ENCODE assay signal across 27 mouse cellular contexts in genomic region chr5:66384114-66384513, GRCm38 (mm10).
DNase-seq lines count a peak whose midpoint lies in the region; ATAC-seq and TF ChIP-seq lines count a peak whose summit lies in the region.
"Had no signal": no experiment of that assay in that cellular context is flagged by ENCODE, and none has a peak within 500 bp of the region (broad histone marks: within the 10 kb centered on the region; RNA-seq: fewer than 3 reads in every experiment).

No protein-coding gene starts in this region.

- H3ac ChIP-seq in myocyte (ENCODE audit: control insufficient read depth, insufficient read length) = no peak overlapping the region

- no peaks in the 10 kb centered on the region for H3K9me3 ChIP-seq in hindbrain, postnatal 0 days (ENCODE audit: low read length)
- no peaks in the 10 kb centered on the region for H3K9me3 ChIP-seq in hindbrain, embryonic 12.5 days (replicated peaks)
- H3K9me3 ChIP-seq in lung, embryonic 15.5 days = no peaks in the 10 kb centered on the region
- no peaks in the 10 kb centered on the region for H3K9me3 ChIP-seq in limb, embryonic 13.5 days
- no peaks in the 10 kb centered on the region for H3K9me3 ChIP-seq in liver, embryonic 11.5 days (ENCODE audit: control insufficient read depth, low read length)
- H3K9me3 ChIP-seq: forebrain, embryonic 10.5 days; forebrain, embryonic 15.5 days; liver, embryonic 12.5 days; neural tube, embryonic 12.5 days; stomach, embryonic 15.5 days had no signal

- no peak for DNase-seq in hindbrain, postnatal 0 days (ENCODE audit: low spot score)
- DNase-seq in lung, adult 2 months = no peak
- no peak for DNase-seq in thymus, adult 18-20 months
- DNase-seq in liver, embryonic 11.5 days (ENCODE audit: low spot score) = no peak
- DNase-seq: adrenal gland, adult 8-10 months; B cell, adult 2 months; gastrocnemius, postnatal 25 days; heart, postnatal 4 days; kidney, adult 2 months; kidney, postnatal 25 days; liver, postnatal 0 days; lung, postnatal 10 days; midbrain, embryonic 14.5 days; right cerebral cortex, postnatal 25 days; thymus, postnatal 14 days had no signal

- H3K4me2 ChIP-seq in hindbrain, postnatal 0 days (ENCODE audit: low read depth, low read length) = no peak overlapping the region
- H3K4me2 ChIP-seq in hindbrain, embryonic 12.5 days (replicated peaks) = no peak overlapping the region
- no peak overlapping the region for H3K4me2 ChIP-seq in lung, embryonic 15.5 days
- no peak overlapping the region for H3K4me2 ChIP-seq in limb, embryonic 13.5 days (replicated peaks)
- H3K4me2 ChIP-seq in myocyte (ENCODE audit: low read depth) = no peak overlapping the region
- no peak overlapping the region for H3K4me2 ChIP-seq in liver, embryonic 11.5 days
- H3K4me2 ChIP-seq: forebrain, embryonic 15.5 days; heart, embryonic 11.5 days; liver, embryonic 12.5 days; neural tube, embryonic 12.5 days; stomach, embryonic 15.5 days had no signal

- H3K79me2 ChIP-seq in myocyte (ENCODE audit: control insufficient read depth, insufficient read depth) = no peaks in the 10 kb centered on the region

- no peak overlapping the region for H3K4me3 ChIP-seq in hindbrain, postnatal 0 days (ENCODE audit: low read length)
- no peak overlapping the region for H3K4me3 ChIP-seq in hindbrain, embryonic 12.5 days
- H3K4me3 ChIP-seq in lung, embryonic 15.5 days = no peak overlapping the region
- H3K4me3 ChIP-seq in lung, adult 2 months (replicated peaks; ENCODE audit: extremely low read depth, low read depth, low read length) = no peak overlapping the region
- H3K4me3 ChIP-seq in limb, embryonic 13.5 days = no peak overlapping the region
- no peak overlapping the region for H3K4me3 ChIP-seq in myocyte
- H3K4me3 ChIP-seq in liver, embryonic 11.5 days (ENCODE audit: low read depth, low read length) = no peak overlapping the region
- H3K4me3 ChIP-seq: forebrain, embryonic 10.5 days; forebrain, embryonic 15.5 days; layer of hippocampus, adult 2 months; liver, embryonic 12.5 days; neural tube, embryonic 12.5 days; stomach, embryonic 15.5 days had no signal

- no peak for ATAC-seq in hindbrain, postnatal 0 days
- no peak for ATAC-seq in hindbrain, embryonic 12.5 days (ENCODE audit: low FRiP score)
- ATAC-seq in lung, embryonic 15.5 days (ENCODE audit: borderline replicate concordance, extremely low read depth, low FRiP score, low TSS enrichment) = 0 out of 2 replicates have a peak, but pooled peaks have one; percentile 23
- ATAC-seq in limb, embryonic 13.5 days (ENCODE audit: low FRiP score, low read depth) = peak; percentile 79
- no peak for ATAC-seq in liver, embryonic 11.5 days (replicated peaks; ENCODE audit: low FRiP score)
- ATAC-seq: forebrain, embryonic 15.5 days; liver, embryonic 12.5 days; liver, postnatal 0 days had no signal

- TF ChIP-seq CTCF in hindbrain, postnatal 0 days (IDR thresholded peaks at IDR 0.05; ENCODE audit: low read depth) = no peak
- no peak for TF ChIP-seq CTCF in lung, adult 2 months (IDR thresholded peaks at IDR 0.05; ENCODE audit: insufficient read depth, low read length)

- peak overlapping the region; percentile 76; the same call in 1 of the 2 replicates for H3K27ac ChIP-seq in hindbrain, postnatal 0 days
- no peak overlapping the region for H3K27ac ChIP-seq in hindbrain, embryonic 12.5 days
- no peak overlapping the region for H3K27ac ChIP-seq in lung, embryonic 15.5 days
- H3K27ac ChIP-seq in limb, embryonic 13.5 days = no peak overlapping the region
- H3K27ac ChIP-seq in liver, embryonic 11.5 days (ENCODE audit: low read depth, low read length) = no peak overlapping the region
- H3K27ac ChIP-seq: forebrain, embryonic 10.5 days; forebrain, embryonic 15.5 days; layer of hippocampus, adult 2 months; liver, embryonic 12.5 days; macrophage; neural tube, embryonic 12.5 days; stomach, embryonic 15.5 days had no signal

- TF ChIP-seq POLR2A in lung, adult 2 months (IDR thresholded peaks at IDR 0.05; ENCODE audit: borderline replicate concordance, extremely low read depth, low read depth, low read length) = no peak
- TF ChIP-seq POLR2A in myocyte (IDR thresholded peaks at IDR 0.05; ENCODE audit: insufficient read length, low read depth) = no peak

- H3K36me3 ChIP-seq in hindbrain, postnatal 0 days (ENCODE audit: insufficient read depth, low read length) = no peaks in the 10 kb centered on the region
- H3K36me3 ChIP-seq in hindbrain, embryonic 12.5 days = no peaks in the 10 kb centered on the region
- H3K36me3 ChIP-seq in lung, embryonic 15.5 days = 0 out of 2 replicates have a peak, but pooled peaks cover 3% of the 10 kb centered on the region
- peaks cover 5% of the 10 kb centered on the region for H3K36me3 ChIP-seq in limb, embryonic 13.5 days
- peaks cover 7% of the 10 kb centered on the region for H3K36me3 ChIP-seq in myocyte (ENCODE audit: control insufficient read depth, insufficient read depth)
- no peaks in the 10 kb centered on the region; the same call in 1 of the 2 replicates for H3K36me3 ChIP-seq in liver, embryonic 11.5 days (ENCODE audit: control insufficient read depth, insufficient read depth, low read length)
- H3K36me3 ChIP-seq: forebrain, embryonic 10.5 days; forebrain, embryonic 15.5 days; liver, embryonic 12.5 days; neural tube, embryonic 12.5 days; stomach, embryonic 15.5 days had no signal

- H3K9ac ChIP-seq in hindbrain, postnatal 0 days (replicated peaks; ENCODE audit: low read length) = 0 out of 2 replicates have a peak overlapping the region, but pooled peaks have one; percentile 7
- no peak overlapping the region for H3K9ac ChIP-seq in hindbrain, embryonic 12.5 days
- no peak overlapping the region for H3K9ac ChIP-seq in lung, embryonic 15.5 days
- H3K9ac ChIP-seq in limb, embryonic 13.5 days = no peak overlapping the region
- no peak overlapping the region for H3K9ac ChIP-seq in liver, embryonic 11.5 days (ENCODE audit: low read depth, low read length)
- H3K9ac ChIP-seq: forebrain, embryonic 15.5 days; liver, embryonic 12.5 days; liver, postnatal 0 days; neural tube, embryonic 12.5 days; stomach, embryonic 15.5 days had no signal

- 69% methylated on average over 5 of the region's 5 CpGs for WGBS in hindbrain, postnatal 0 days
- 81% methylated on average over 5 of the region's 5 CpGs for WGBS in hindbrain, embryonic 12.5 days
- WGBS in lung, embryonic 15.5 days = 74% methylated on average over 5 of the region's 5 CpGs
- WGBS in lung, adult 2 months = 78% methylated on average over 5 of the region's 5 CpGs
- WGBS in limb, embryonic 13.5 days = 78% methylated on average over 5 of the region's 5 CpGs
- WGBS in liver, embryonic 11.5 days = 81% methylated on average over 5 of the region's 5 CpGs

- no peaks in the 10 kb centered on the region; the same call in 1 of the 2 replicates for H3K4me1 ChIP-seq in hindbrain, postnatal 0 days (ENCODE audit: insufficient read depth, low read length)
- H3K4me1 ChIP-seq in hindbrain, embryonic 12.5 days = peaks cover 23% of the 10 kb centered on the region
- H3K4me1 ChIP-seq in lung, embryonic 15.5 days = no peaks in the 10 kb centered on the region
- H3K4me1 ChIP-seq in lung, adult 2 months (ENCODE audit: control insufficient read depth, insufficient read depth, low read length) = no peaks in the 10 kb centered on the region
- H3K4me1 ChIP-seq in limb, embryonic 13.5 days = peaks cover 24% of the 10 kb centered on the region
- no peaks in the 10 kb centered on the region for H3K4me1 ChIP-seq in liver, embryonic 11.5 days (replicated peaks; ENCODE audit: control insufficient read depth, insufficient read depth, low read length)
- H3K4me1 ChIP-seq: forebrain, embryonic 10.5 days; liver, embryonic 12.5 days; stomach, embryonic 15.5 days had no signal

- no peaks in the 10 kb centered on the region for H3K27me3 ChIP-seq in hindbrain, postnatal 0 days (ENCODE audit: insufficient read depth, low read length)
- no peaks in the 10 kb centered on the region for H3K27me3 ChIP-seq in hindbrain, embryonic 12.5 days
- H3K27me3 ChIP-seq in lung, embryonic 15.5 days = no peaks in the 10 kb centered on the region
- H3K27me3 ChIP-seq in limb, embryonic 13.5 days = no peaks in the 10 kb centered on the region; the same call in 1 of the 2 replicates
- H3K27me3 ChIP-seq in myocyte (ENCODE audit: control insufficient read depth, insufficient read depth, insufficient read length) = no peaks in the 10 kb centered on the region
- H3K27me3 ChIP-seq in liver, embryonic 11.5 days (replicated peaks; ENCODE audit: control insufficient read depth, insufficient read depth, low read length) = no peaks in the 10 kb centered on the region
- H3K27me3 ChIP-seq: forebrain, embryonic 15.5 days; liver, embryonic 12.5 days; neural tube, embryonic 12.5 days; stomach, embryonic 15.5 days had no signal

TF ChIP-seq in myocyte, 11 proteins besides CTCF, POLR2A, EP300 and RAD21:
- TF ChIP-seq MYOG (IDR thresholded peaks at IDR 0.05; ENCODE audit: control insufficient read depth in 1 of 3, insufficient read depth in 1 of 3, insufficient read length in 2 of 3, low read depth in 2 of 3) (peak; percentile 16 to 55 (median 26)), POLR2AphosphoS2 (IDR thresholded peaks at IDR 0.05; ENCODE audit: insufficient read length, low read depth) (no peak), TCF3 (IDR thresholded peaks at IDR 0.05; ENCODE audit: insufficient read length, low read depth) (no peak), MYOD1 (IDR thresholded peaks at IDR 0.05; ENCODE audit: control insufficient read depth in 1 of 3, insufficient read length in 2 of 3, low read depth in 2 of 3) (peak in 2 of 3 experiments; percentile 52 to 60), USF1 (IDR thresholded peaks at IDR 0.05; ENCODE audit: low read depth) (no peak)

Comparison
In these comparisons a context has a peak if more than half of its experiments do, and no peak if none do; other contexts are left out.
1. ATAC-seq: peak in lung, embryonic 15.5 days (single experiment) and limb, embryonic 13.5 days (single experiment); none in hindbrain, postnatal 0 days (single experiment), hindbrain, embryonic 12.5 days (single experiment) and liver, embryonic 11.5 days (single experiment).